Mouse (Mus musculus) ZHBTc4 (cell line): ENCODE measurements around the gene Ppip5k2.

Experiments used
- DNase-seq: peaks from one replicate; pipeline ENCODE4 v3.0.0-alpha.2; 2011; ENCODE audit warnings: low read depth, low spot score

The Ppip5k2 gene

GRCm38 (mm10) chr1:97661406-97662241, 108.6 kb downstream of the Ppip5k2 start, which contains the start of gene D1Ertd622e:
Gene D1Ertd622e, minus strand, starts transcription at chr1:97662074.
- DNase-seq: peak; percentile 78

DNA sequence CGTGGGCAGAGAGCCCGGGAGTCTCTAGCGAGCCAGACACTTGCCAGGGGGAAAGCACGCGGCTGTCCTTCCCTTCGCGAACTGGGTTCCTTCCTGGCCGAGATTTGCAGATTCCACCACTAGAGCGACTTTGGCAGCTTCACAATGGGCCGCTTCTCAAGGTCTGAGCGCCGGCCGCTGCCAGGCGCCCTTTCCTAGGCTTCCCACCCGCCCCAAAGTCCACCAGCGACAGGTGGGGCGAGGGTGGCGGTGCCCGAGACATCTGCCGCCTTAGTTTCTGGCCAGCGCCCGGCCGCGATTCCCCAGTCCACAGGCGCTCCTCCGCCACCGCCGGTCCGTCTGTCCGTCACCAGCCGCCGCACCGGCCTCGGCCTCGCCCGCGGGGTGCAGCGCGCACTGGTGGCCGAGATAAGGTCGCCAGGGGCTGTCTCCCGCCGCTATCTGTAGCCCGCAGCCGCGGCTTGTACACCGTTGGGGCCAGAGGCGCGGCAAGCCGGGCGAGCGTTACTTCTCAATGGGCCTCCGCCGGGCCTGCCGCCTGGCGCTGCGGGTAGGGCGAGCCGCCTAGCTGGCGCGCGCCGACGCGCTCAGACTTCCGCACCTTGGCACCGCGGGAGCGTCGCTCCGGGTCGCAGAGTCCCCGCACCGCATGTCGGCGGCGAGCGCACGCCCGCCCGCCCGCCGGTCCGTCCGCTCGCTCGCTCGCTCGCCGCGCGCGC, 109.4 kb downstream of the Ppip5k2 start:
- DNase-seq: peak; percentile 79

GRCm38 (mm10) chr1:97659405-97659804, 110.8 kb downstream of the Ppip5k2 start:
- DNase-seq: no peak

GRCm38 (mm10) chr1:97657786-97658185, 112.4 kb downstream of the Ppip5k2 start:
- no peak for DNase-seq

DNA sequence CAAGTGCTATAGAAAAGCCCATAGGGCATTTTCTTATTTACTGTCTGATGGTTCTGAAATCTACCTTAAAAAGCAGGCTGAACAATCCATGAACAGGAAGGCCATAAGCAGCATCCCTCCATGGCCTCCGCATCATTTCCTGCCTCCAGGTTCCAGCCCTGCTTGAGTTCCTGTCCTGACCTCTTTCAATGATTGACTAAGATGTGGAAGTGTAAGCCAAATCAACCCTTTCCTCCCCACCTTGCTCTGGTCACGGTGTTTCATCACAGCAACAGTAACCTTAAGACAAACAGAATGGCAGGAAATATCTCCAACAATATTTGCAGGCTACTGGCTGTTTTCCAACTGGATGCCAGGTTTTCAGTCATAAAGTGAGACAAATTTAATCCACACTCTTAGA, 113.0 kb downstream of the Ppip5k2 start:
- DNase-seq: no peak
